ENCODE assay signal across 9 mouse cellular contexts in genomic region chr11:34123147-34123546, GRCm38 (mm10). TPM values are rescaled to one million over a fixed set of nuclear protein-coding genes. Genes with fewer than 3 reads are reported as not detected.
DNase-seq lines count a peak whose midpoint lies in the region; TF ChIP-seq lines count a peak whose summit lies in the region.
"Had no signal": no experiment of that assay in that cellular context is flagged by ENCODE, and none has a peak within 500 bp of the region (broad histone marks: within the 10 kb centered on the region; RNA-seq: fewer than 3 reads in every experiment).

No protein-coding gene starts in this region.

- TF ChIP-seq CTCF in brain, embryonic 14.5 days (IDR thresholded peaks at IDR 0.05; ENCODE audit: borderline replicate concordance, extremely low read depth, insufficient read depth, insufficient read length) = peak; percentile 68; the same call in 1 of the 2 replicates

- no peak for TF ChIP-seq POLR2A in brain, embryonic 14.5 days (IDR thresholded peaks at IDR 0.05; ENCODE audit: borderline replicate concordance, extremely low read depth, insufficient read depth, insufficient read length, poor library complexity, severe bottlenecking)

- DNase-seq in adrenal gland, postnatal 10 days = peak; percentile 43
- DNase-seq in adrenal gland, adult 18-20 months (ENCODE audit: low spot score in 2 of 2) = no peak
- DNase-seq in left cerebral cortex, adult 18-20 months (ENCODE audit: low spot score in 2 of 2) = peak; percentile 7 to 24
- no peak for DNase-seq in left cerebral cortex, adult 11 months (ENCODE audit: low spot score)
- peak; percentile 90 for DNase-seq in brain, embryonic 14.5 days (ENCODE audit: low read depth)
- peak; percentile 17 for DNase-seq in gastrocnemius, postnatal 10 days
- peak; percentile 52 for DNase-seq in lung, postnatal 10 days
- DNase-seq in spleen, adult 18-20 months = no peak

RNA-seq across cellular contexts. Expression of gene 4930469K13Rik, which starts 24.8 kb away (rescaled TPM):
- not detected for total RNA-seq in adrenal gland, postnatal 10 days (2021)
- not detected for total RNA-seq in adrenal gland, adult 18-20 months (2021)
- not detected for total RNA-seq in left cerebral cortex, adult 18-20 months (2021)
- polyA plus RNA-seq in brain, embryonic 14.5 days (2012; rRNA removed) = 0.26 TPM in 1 of 2 replicates, not detected in the other
- total RNA-seq in gastrocnemius, postnatal 10 days (2021) = not detected
- total RNA-seq: gastrocnemius, postnatal 36 days had no signal

Comparison
In these comparisons a context has a peak if more than half of its experiments do, and no peak if none do; other contexts are left out.
1. DNase-seq: peak in adrenal gland, postnatal 10 days (single experiment), left cerebral cortex, adult 18-20 months (2 of 2), brain, embryonic 14.5 days (single experiment), gastrocnemius, postnatal 10 days (single experiment) and lung, postnatal 10 days (single experiment); none in adrenal gland, adult 18-20 months (0 of 2), left cerebral cortex, adult 11 months (single experiment) and spleen, adult 18-20 months (0 of 2).